Mouse (Mus musculus) neural tube, postnatal 0 days (tissue): ENCODE measurements around the gene Gabrb1. TPM values are rescaled to one million over a fixed set of nuclear protein-coding genes. Genes with fewer than 3 reads are reported as not detected.

Source experiments
- polyA plus RNA-seq: library from polyadenylated mRNA; unstranded; fragments of >200 nt; fragmentation: Nextera tagmentation; extraction: Ambion mirVana; gene quantifications from 2 replicates; pipeline ENCODE4 v1.2.1, GENCODE M21; 2015

The Gabrb1 gene
- 40.5 and 51.0 TPM in 2 replicates for polyA plus RNA-seq

GRCm38 (mm10) chr5:71657482-71658114, at the start of gene Gabrb1:
TSS of gene Gabrb1 (plus strand) at chr5:71658113.

GRCm38 (mm10) chr5:71658115-71658497, 193 bp downstream of the Gabrb1 start, which contains the start of gene Gabra4:
TSS of gene Gabra4 (minus strand) at chr5:71658308.

GRCm38 (mm10) chr5:72167594-72168284, 509.8 kb downstream of the Gabrb1 start, which contains the start of gene Commd8:
TSS of gene Commd8 (minus strand) at chr5:72168189.

Other genes with a start within 250 kb of the Gabrb1 start
- 1.4 and 2.6 TPM in 2 replicates for gene Cox7b2, start 109.9 kb upstream of the Gabrb1 start, polyA plus RNA-seq
- gene Gabra4, start 195 bp downstream of the Gabrb1 start, polyA plus RNA-seq = 27.1 and 27.9 TPM in 2 replicates